Mouse (Mus musculus): ENCODE data around the gene Tbca.

The Tbca gene

GRCm38 (mm10) chr13:94847870-94848269 lies 59.2 kb downstream of the Tbca start:
- no peak for DNase-seq (ENCODE audit: low read depth, low spot score)

DNA sequence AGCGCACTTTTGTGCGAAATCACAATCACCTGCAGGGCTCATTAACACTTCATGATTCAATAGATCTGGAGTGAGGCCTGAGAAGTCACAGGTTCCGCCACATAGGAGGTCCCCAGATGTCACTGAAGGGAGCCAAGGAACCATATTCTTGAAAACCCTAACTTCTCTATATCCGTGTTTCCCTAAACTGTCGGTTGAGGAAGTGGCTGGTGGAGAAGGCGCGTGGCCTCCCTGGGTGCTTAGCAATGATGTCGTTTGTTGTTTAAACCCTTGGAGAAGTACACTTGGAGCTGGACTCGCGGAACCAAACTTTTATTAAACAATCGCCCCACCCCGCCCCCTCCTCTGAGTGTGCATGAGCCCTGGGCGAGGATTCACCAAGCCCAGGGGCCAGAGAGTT lies 60.6 kb downstream of the Tbca start:
- DNase-seq (ENCODE audit: low read depth, low spot score), result no peak

DNA sequence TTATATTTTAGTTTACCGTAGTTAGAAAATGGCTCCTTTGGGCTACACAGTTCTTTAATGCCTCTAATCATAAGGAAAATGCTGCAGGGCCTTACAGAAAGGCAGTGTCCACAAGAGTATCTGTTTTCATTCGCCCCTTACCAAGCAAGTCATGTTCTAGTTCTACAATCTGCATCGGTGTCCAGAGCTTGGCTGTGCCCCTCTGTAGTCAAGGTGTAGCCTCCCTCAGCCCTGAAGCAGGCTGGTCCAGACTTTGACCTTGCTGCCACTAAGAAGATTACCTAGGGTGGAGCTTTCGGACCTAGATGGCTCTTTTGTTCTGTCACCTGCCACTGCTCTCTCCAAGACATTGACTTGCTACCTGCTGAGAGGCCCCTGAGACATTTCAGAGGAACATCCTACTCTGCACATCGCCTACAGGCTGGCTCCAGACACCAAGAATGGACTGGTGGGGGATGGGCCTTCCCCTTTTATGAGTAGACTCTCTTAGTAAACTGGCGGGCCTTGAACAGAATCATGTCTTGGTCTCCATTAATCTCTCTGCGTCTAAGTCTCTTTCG lies 69.4 kb downstream of the Tbca start:
- no peak for DNase-seq (ENCODE audit: low read depth, low spot score)

- no peak for DNase-seq (ENCODE audit: low read depth, low spot score)
These were observed 70.5 kb downstream of the Tbca start for GRCm38 (mm10) chr13:94859256-94859655.

GRCm38 (mm10) chr13:94862491-94863230 lies 74.0 kb downstream of the Tbca start:
- DNase-seq (ENCODE audit: low read depth, low spot score), result no peak

GRCm38 (mm10) chr13:94866906-94867305 lies 78.2 kb downstream of the Tbca start:
- DNase-seq (ENCODE audit: low read depth, low spot score), result no peak

GRCm38 (mm10) chr13:94867772-94868171 lies 79.1 kb downstream of the Tbca start:
- DNase-seq (ENCODE audit: low read depth, low spot score), result no peak

DNA sequence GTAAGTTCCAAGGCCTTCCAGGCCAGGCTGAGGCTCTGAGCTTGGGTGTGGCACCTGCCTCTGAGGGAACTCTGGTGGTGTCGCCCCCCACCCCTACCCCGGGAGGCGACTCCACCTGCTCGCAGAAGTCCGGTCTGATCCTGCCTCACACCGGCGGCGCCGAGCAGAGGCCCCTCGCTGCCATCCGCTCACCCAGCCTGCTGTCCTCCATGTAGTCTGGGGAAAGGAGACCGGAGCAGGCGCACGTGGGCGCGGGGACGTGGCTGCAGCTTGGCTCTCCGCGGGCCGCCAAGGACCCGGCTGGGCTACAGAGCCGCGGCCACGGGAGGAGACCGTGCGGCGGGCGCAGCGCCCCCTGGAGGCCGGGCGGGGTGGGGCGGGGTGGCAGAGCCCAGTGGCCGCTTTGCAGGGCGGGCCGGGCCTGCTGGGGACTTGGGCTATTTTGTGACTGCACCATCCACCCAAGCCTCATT lies 79.8 kb downstream of the Tbca start:
- DNase-seq (ENCODE audit: low read depth, low spot score), result peak; percentile 46

GRCm38 (mm10) chr13:94869541-94869940 lies 80.8 kb downstream of the Tbca start:
- DNase-seq (ENCODE audit: low read depth, low spot score), result no peak

- no peak for DNase-seq (ENCODE audit: low read depth, low spot score)
These were observed 81.4 kb downstream of the Tbca start for GRCm38 (mm10) chr13:94870071-94870460.

DNA sequence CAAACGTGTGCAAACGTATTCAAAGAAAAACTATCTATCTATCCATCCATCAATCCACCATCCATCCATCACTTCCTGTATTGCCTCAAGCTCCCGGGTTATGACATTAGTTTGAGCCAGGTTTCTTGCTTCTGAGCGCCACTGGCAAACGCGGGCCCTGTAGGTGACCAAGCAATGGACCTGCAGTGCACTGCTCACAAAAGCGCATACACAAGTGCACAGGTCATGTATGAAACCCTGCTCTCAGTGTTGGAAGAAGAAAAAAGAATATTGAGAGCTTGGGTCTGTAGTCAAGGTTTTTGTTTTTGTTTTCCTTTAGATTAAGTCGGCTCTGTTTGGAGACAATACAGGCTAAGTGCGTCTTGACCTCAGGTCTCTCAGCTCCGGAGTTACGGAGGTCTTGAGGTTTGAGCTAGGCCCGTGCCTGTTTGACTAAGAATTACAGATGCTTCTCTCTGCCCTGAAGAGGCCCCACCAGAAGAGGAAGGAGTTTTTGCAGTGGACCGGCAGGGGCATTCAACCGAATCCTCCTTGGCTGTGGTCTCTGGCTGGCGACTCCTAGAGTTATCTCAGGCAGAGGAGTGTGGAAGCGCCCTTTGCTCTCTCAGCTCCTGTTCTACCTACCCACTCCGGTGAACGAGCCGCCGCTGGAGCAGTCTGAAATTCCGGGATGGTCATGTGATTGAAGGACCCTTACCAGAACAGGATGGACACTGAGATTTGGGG lies 81.9 kb downstream of the Tbca start:
- no peak for DNase-seq (ENCODE audit: low read depth, low spot score)

- no peak for DNase-seq (ENCODE audit: low read depth, low spot score)
These were observed 83.2 kb downstream of the Tbca start for GRCm38 (mm10) chr13:94871806-94872320.

DNA sequence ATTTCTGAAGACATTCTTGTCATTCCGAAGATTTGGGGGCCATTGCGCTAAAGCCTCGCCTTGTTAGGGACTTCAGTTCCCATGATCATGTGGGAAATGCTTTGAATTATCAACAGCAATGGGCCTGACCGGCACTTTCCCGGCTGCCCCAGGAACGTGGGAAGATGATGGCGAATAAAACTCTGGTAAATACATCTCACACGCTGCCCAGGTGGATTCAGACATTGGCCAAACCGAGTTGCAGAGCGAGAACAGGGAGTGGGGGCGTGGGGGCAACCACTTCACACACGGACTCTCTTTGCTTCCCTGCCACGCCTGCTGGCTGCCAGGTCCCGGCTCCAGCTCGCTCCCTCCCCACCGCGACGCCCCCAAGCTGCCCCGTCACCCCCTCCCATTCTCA lies 83.7 kb downstream of the Tbca start:
- no peak for DNase-seq (ENCODE audit: low read depth, low spot score)

DNA sequence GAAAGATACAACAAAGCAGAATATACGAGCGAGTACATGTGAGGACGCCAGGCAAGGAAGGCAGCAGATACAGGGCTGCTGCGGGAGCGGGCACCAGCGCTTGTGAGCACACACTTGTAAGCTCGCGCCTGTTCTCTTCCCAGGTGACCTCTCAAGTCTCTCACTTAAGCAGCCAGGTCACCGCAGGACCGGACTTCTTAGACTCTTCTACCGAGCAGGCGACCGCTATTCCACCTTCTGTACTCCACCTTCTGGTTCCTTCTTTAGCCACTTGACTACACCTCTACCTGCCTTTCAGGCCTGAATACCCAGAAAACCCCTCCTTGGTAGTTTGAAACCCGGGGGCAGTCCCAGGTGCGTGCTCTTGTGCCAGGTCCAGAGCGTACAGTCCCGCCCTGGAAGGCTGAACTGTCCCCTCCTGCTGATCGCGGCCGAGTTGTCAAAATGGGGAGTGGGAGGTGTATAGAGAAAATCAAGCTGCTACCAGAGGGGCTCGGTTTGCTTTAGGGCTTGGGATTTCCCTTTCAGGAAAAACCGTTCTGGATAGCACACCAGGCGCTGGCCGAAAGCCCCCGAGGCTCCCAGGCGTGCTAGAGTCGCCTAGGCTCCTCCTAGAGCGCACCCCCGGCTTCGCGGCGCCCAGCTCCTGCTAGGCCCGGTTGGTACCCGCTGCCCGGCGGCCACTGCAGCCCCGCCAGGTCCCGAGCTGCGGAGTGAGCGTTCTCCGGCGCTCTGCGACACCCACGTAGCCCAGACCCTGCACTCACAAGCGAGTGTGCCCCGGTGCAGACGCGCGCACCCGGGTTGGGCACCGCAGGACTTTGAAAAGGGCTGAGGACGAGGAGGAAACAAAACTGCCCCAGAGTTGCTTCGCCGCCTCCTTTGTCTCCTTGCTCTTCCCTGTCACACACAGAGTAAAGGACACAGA lies 84.7 kb downstream of the Tbca start:
- DNase-seq (ENCODE audit: low read depth, low spot score), result no peak

- DNase-seq (ENCODE audit: low read depth, low spot score), result no peak
These were observed 85.3 kb downstream of the Tbca start for GRCm38 (mm10) chr13:94874039-94874425.

DNA sequence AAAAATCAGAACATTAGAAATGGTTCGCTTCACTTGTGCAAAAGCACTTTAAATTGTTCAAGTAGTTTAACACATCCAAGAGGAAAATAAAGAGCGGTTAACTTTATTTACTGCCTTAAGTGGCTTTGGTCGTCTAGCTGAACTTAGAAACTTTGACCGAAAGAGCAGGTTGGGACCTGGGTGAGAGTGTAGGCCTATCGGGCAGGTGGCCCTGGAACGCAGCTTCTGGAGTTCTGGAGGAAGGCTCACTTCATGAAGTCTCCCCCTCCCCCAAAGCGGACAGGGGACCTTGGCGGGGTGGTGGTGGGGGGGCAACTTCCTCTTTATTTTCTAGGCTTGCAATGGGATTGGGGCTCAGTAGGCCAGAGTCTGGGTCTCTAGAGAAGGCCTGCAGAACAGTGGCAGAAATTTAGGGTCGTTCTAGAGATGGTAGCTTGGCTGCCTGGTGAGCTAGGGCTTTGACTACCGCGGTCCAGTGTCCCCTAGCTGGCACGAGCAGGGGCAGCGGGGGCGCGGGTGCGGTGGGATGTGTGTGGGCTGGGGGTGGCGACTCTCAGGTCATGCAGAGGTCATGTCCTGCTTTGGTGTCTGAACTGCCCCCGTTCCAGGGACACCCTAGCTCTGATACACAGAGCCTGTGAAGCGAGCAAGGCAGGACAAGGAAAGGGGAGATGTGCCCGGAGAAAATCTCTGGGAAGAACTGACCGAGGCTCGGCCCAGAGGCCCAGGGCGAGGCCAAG lies 86.1 kb downstream of the Tbca start:
- DNase-seq (ENCODE audit: low read depth, low spot score), result no peak

DNA sequence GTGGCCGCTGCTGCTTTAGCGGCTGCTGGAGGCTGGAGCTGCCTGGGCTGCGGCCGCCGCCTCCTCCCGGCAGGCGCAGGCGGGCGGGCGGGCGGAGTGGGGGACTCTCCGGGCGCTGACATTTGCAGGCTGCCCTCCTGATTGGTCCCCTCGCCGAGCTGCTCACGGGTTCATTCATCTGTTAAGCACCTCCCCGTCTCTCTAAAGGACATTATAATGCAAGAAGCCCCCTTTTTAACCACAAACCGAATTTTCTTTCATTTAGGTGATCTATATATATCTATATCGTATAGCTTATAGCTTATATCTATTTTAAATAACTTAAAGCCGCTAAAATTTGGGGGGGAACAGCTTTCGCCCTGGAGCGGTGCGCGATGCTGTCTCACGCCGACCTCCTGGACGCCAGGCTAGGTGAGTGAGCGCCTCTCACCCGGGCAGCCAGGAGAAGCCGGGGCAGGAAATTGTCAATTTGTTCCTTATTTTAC lies 86.7 kb downstream of the Tbca start, which contains the start of gene Otp:
Gene Otp, plus strand, starts transcription at position 207 of the 485 bp plus-strand sequence.
- DNase-seq (ENCODE audit: low read depth, low spot score), result peak; percentile 6

DNA sequence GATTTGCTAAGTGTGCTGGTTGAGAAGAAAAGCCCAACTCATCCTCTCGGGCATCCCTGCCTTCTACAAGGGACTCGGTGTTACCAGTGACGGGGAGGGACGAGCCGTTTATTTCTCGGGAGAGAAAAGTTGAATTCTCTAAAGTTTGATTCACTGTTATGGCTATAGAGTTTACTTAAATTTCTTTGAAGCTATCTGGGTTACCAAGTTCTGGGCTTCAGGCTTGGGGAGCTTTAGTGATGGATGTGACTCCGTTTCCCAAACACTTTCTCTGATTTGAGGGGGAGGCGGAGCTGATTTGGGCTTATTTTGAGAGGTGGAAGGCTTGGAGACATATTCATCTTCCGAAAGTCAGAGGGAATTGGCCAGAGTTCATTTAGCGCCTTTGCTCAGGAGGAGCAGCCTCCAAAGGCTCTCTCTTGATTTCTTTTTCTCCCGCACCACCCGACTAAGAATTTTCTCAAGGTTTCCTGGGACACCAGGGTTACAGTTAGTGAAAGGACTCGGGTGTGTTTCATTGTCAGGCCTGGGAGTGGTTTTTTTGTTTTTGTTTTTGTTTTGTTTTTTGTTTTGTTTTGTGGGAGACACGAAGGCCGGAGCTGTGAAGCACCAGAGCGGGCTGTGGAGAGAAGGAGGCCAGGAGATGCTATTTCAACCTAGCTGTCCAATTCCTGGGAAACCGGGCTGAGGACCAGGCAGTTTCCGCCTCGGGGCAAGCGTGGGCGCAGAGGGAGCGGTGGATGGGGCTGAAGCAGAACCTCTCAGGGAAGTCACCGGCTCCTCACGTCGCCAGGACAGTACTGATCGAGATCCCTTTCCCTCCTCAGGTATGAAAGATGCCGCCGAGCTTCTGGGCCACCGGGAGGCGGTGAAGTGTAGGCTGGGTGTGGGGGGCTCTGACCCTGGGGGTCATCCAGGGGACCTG lies 87.8 kb downstream of the Tbca start:
- no peak for DNase-seq (ENCODE audit: low read depth, low spot score)

- no peak for DNase-seq (ENCODE audit: low read depth, low spot score)
These were observed 88.5 kb downstream of the Tbca start for GRCm38 (mm10) chr13:94877211-94877590.
